Mouse (Mus musculus) forebrain, embryonic 16.5 days (tissue): ENCODE measurements around the gene N4bp2l2. TPM values are rescaled to one million over a fixed set of nuclear protein-coding genes. Genes with fewer than 3 reads are reported as not detected.
"Not testable (repeated sequence)": the region's sequence is repeated elsewhere in the genome, so short reads cannot be mapped to it uniquely, and the experiment has no call there.

Source experiments
- ATAC-seq: fragments of 200-750 bp; cut with Nextera tagmentation; 2 replicates; pipeline ENCODE4 v1.8.0; 2017; ENCODE audit warnings: mild to moderate bottlenecking, moderate library complexity
- H3K27ac ChIP-seq: fragments of 300-500 bp; sonication (generic); 2 replicates; pipeline ENCODE4 v1.5.1; 2014; ENCODE audit warnings: low read length, control low read depth
- H3K27me3 ChIP-seq: fragments of 300-500 bp; sonication (generic); replicated peaks from 2 replicates; pipeline ENCODE4 v1.6.1; 2014; ENCODE audit warnings: low read length; ENCODE audit not compliant: control insufficient read depth, insufficient read depth
- H3K36me3 ChIP-seq: fragments of 300-500 bp; sonication (generic); 2 replicates; pipeline ENCODE4 v1.6.1; 2014; ENCODE audit not compliant: control insufficient read depth, insufficient read depth
- H3K4me1 ChIP-seq: fragments of 300-500 bp; sonication (generic); replicated peaks from 2 replicates; pipeline ENCODE4 v1.6.1; 2014; ENCODE audit warnings: low read length; ENCODE audit not compliant: control insufficient read depth, insufficient read depth
- H3K4me2 ChIP-seq: fragments of 300-500 bp; sonication (generic); 2 replicates; pipeline ENCODE4 v1.6.1; 2014; ENCODE audit warnings: mild to moderate bottlenecking, low read length, control low read depth
- H3K4me3 ChIP-seq: fragments of 300-500 bp; sonication (generic); replicated peaks from 2 replicates; pipeline ENCODE4 v1.5.1; 2014; ENCODE audit warnings: mild to moderate bottlenecking, low read length, control low read depth
- H3K9ac ChIP-seq: fragments of 300-500 bp; sonication (generic); replicated peaks from 2 replicates; pipeline ENCODE4 v1.6.1; 2014; ENCODE audit warnings: low read depth, low read length, control low read depth
- H3K9me3 ChIP-seq: fragments of 300-500 bp; sonication (generic); 2 replicates; pipeline ENCODE4 v1.6.1; 2016; ENCODE audit warnings: low read length; ENCODE audit not compliant: control insufficient read depth
- WGBS: fragments of 180-500 bp; shearing (Covaris S2); extraction: QIAGEN DNeasy Blood & Tissue Kit; methylation state at CpG from one replicate; pipeline ENCODE4 v1.1.7; 2014; 5-methylcytosine and 5-hydroxymethylcytosine counted together
- polyA plus RNA-seq: library from polyadenylated mRNA; unstranded; fragments of >200 nt; fragmentation: Nextera tagmentation; extraction: Ambion mirVana; gene quantifications from 2 replicates; pipeline ENCODE4 v1.2.1, GENCODE M21; 2015

Gene N4bp2l2
- 28.9 and 30.3 TPM in 2 replicates for polyA plus RNA-seq

DNA sequence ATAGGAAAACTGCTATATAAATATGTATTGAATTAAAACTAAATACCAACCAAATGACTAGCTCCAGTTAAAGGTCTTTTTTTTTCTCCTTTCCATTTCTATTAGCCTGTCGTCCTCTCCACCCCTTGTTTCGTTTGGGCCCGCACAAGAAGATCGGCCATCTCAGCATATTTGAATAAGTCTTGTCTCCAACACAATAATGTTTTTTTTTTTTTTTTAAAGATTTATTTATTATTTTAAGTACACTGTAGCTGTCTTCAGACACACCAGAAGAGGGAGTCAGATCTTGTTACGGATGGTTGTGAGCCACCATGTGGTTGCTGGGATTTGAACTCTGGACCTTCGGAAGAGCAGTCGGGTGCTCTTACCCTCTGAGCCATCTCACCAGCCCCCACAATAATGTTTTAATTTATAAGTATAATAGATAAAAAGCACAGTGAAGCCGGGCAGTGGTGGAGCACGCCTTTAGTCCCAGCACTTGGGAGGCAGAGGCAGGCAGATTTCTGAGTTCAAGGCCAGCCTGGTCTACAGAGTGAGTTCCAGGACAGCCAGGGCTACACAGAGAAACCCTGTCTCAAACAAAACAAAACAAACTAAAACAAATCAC lies at the start of gene N4bp2l2:
Gene N4bp2l2 (minus strand): TSS at position 51 of the 607 bp plus-strand sequence.
- WGBS: 88% methylated on average over 8 of the region's 9 CpGs
- H3K36me3 ChIP-seq, ATAC-seq, H3K9me3 ChIP-seq, H3K27me3 ChIP-seq: not testable (repeated sequence)
- Histone ChIP-seq H3K9ac (peak within 1 kb of the TSS; percentile 79), H3K27ac (peak within 1 kb of the TSS; percentile 89), H3K4me2 (peak within 1 kb of the TSS; percentile 67), H3K4me3 (peak within 1 kb of the TSS; percentile 91), H3K4me1 (peaks cover 13% of the 10 kb centered on the region)

DNA sequence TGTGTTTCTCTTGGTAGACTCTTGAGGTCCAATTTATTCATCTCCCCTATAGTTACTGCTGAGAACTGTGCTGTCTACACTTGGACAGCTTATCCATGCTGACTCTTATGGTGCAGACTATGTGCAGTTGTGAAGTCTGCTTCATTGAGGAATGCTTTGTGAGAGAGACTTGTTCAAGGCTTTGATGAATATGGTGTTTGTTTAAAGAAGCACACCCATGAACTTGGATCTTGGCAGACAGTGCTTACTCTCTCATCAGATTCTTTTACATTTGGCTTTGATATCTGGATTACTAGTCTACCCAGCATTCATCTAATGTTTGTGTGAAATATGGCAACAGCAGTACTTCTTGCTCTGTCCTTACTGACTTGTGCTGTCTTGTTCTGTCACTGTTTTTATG lies 47.4 kb upstream of the N4bp2l2 start:
- no peak for ATAC-seq
- no peak overlapping the region for H3K9ac ChIP-seq
- no peak overlapping the region for H3K4me3 ChIP-seq
- H3K36me3 ChIP-seq: no peaks in the 10 kb centered on the region
- H3K4me1 ChIP-seq: peaks cover 2% of the 10 kb centered on the region; the same call in 1 of the 2 replicates
- H3K4me2 ChIP-seq: no peak overlapping the region
- no peaks in the 10 kb centered on the region for H3K27me3 ChIP-seq
- H3K27ac ChIP-seq: no peak overlapping the region
- no peaks in the 10 kb centered on the region for H3K9me3 ChIP-seq

DNA sequence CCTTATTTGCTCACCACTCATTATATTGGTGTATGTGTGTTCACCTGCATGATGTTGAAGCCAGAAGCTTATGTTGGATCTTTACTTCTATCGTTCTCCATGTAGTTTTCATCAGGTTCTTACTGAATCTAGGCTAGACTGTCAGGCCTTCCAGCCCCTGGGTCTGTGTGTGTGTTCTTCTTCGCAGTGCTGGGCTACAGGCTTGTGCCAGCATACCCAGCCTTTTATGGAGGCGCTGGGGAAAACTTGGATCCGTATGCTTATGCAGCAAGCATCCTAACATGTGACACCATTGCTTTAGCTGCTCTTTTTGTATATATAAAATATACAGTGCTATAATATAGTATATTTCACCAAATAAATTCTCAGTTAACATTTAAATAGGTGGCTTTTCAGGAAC lies 45.5 kb upstream of the N4bp2l2 start:
- Histone ChIP-seq H3K4me2 (no peak overlapping the region), H3K27ac (no peak overlapping the region), H3K4me3 (no peak overlapping the region), H3K4me1 (peaks cover 2% of the 10 kb centered on the region; the same call in 1 of the 2 replicates), H3K27me3 (no peaks in the 10 kb centered on the region), H3K9me3 (no peaks in the 10 kb centered on the region), H3K9ac (no peak overlapping the region), H3K36me3 (no peaks in the 10 kb centered on the region)
- ATAC-seq: no peak
- 77% methylated on average over 4 of the region's 4 CpGs for WGBS

DNA sequence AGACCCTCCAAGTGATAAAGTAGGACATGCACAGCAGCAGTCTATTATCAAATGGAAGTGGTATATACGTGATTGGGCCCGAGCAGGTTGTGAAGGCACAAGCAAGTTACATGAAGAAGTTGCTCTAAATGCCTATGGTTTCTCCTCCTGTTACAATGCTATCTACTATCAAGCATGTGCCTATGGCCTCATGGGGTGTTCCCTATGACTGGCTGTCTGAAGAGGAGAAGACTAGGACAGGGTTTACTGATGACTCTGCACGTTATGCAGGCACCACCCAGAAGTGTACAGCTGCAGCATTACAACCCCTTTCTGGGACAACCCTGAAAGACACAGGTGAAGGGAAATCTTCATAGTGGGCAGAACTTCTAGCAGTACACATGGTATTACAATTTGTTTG lies 41.2 kb upstream of the N4bp2l2 start:
- not testable (repeated sequence) for H3K27ac ChIP-seq, H3K9ac ChIP-seq, H3K27me3 ChIP-seq, ATAC-seq, H3K9me3 ChIP-seq, H3K4me1 ChIP-seq, H3K4me3 ChIP-seq, H3K4me2 ChIP-seq, H3K36me3 ChIP-seq
- WGBS: 93% methylated on average over 3 of the region's 3 CpGs

DNA sequence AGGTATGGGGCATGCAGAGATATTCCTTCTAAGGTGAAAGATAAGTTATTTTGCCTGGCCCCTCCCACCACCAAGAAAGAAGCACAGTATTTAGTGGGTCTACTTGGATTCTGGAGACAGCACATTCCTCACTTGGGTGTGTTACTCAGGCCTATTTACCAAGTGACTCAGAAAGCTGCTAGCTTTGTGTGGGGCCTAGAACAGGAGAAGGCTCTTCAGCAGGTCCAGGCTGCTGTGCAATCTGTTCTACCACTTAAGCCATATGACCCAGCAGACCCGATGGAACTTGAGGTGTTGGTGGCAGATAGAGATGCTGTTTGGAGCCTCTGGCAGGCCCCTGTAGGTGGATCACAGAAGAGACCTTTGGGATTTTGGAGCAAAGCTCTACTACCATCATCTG lies 40.7 kb upstream of the N4bp2l2 start:
- H3K9me3 ChIP-seq, H3K4me2 ChIP-seq, H3K27ac ChIP-seq, H3K36me3 ChIP-seq, H3K27me3 ChIP-seq, H3K4me3 ChIP-seq, ATAC-seq, H3K4me1 ChIP-seq, H3K9ac ChIP-seq: not testable (repeated sequence)
- WGBS: 93% methylated on average over 1 of the region's 1 CpGs

DNA sequence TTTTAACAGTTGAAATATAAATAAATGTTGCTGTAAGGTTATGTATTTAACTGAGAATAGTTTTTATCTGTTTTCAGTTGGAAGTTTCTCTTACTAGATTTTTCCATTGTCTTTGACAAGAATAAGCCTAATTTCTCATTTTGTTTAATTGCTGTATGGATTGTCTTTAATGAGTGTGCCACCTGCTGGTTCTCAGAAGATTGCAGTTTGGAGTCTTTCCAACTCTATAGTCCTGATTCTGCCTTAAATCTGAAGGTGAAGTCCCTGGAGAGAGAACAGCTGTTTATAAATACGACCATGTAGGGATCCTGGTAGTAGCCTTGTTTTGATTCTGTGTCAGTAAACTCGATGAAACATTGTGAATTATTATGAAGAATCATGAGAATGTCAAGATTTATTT lies 36.7 kb upstream of the N4bp2l2 start:
- no peaks in the 10 kb centered on the region for H3K36me3 ChIP-seq
- no peak for ATAC-seq
- WGBS: 38% methylated on average over 2 of the region's 2 CpGs

DNA sequence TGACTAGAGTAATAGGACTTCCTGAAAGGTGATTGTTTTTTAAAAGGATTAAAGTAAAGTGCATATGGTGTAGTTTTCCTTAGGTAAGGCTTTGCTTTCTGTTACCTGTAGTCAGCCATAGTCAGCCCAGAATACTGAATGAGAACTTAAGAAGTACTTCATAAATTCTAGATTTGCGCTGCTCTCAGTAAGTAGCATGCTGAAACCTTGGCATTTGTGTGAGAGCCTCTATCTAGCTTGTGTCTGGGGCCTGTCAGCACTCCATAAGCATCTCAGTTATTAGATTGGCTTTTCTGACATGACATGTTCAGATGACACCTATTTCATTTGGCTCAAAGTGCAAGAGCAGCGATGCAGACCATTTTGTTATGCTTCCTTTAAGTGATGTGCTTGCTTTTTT lies 27.3 kb upstream of the N4bp2l2 start:
- no peaks in the 10 kb centered on the region for H3K27me3 ChIP-seq
- H3K36me3 ChIP-seq: peaks cover 5% of the 10 kb centered on the region; the same call in 1 of the 2 replicates
- H3K4me3 ChIP-seq: no peak overlapping the region
- 0 out of 2 replicates have a peak, but pooled peaks cover 3% of the 10 kb centered on the region for H3K9me3 ChIP-seq
- no peak overlapping the region for H3K9ac ChIP-seq
- WGBS: 94% methylated on average over 2 of the region's 2 CpGs
- no peak overlapping the region for H3K27ac ChIP-seq
- no peak overlapping the region for H3K4me2 ChIP-seq
- no peak for ATAC-seq
- no peaks in the 10 kb centered on the region for H3K4me1 ChIP-seq

More for the DNA sequence above, 36.7 kb upstream of the N4bp2l2 start:
- H3K4me1 ChIP-seq: no peaks in the 10 kb centered on the region
- H3K4me3 ChIP-seq: no peak overlapping the region
- H3K27me3 ChIP-seq: no peaks in the 10 kb centered on the region
- no peak overlapping the region for H3K27ac ChIP-seq
- no peak overlapping the region for H3K9ac ChIP-seq
- no peaks in the 10 kb centered on the region for H3K9me3 ChIP-seq
- no peak overlapping the region for H3K4me2 ChIP-seq

DNA sequence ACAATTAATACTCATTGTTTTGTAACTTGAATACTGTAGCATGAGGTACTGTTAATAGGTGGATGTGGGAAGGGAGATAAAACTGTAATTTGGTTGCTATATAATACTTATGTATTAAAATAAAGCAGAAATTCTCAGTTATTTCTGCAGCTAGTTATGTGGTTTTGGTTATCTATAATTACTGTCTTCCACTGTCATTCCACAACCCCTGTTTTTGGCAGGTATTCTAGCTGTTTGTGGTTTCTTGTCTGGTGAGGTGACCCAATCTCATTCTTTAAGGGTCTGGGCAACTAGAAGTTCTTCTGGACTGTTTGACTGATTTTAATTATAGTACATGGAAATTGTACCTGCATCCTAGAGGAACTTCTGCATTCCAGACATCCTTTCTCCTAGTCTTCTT lies 24.7 kb upstream of the N4bp2l2 start:
- no peak overlapping the region for H3K9ac ChIP-seq
- H3K36me3 ChIP-seq: peaks cover 5% of the 10 kb centered on the region; the same call in 1 of the 2 replicates
- ATAC-seq: no peak
- H3K4me1 ChIP-seq: no peaks in the 10 kb centered on the region
- H3K9me3 ChIP-seq: 0 out of 2 replicates have a peak, but pooled peaks cover 3% of the 10 kb centered on the region
- no peak overlapping the region for H3K27ac ChIP-seq
- H3K27me3 ChIP-seq: no peaks in the 10 kb centered on the region
- H3K4me3 ChIP-seq: no peak overlapping the region
- H3K4me2 ChIP-seq: no peak overlapping the region

DNA sequence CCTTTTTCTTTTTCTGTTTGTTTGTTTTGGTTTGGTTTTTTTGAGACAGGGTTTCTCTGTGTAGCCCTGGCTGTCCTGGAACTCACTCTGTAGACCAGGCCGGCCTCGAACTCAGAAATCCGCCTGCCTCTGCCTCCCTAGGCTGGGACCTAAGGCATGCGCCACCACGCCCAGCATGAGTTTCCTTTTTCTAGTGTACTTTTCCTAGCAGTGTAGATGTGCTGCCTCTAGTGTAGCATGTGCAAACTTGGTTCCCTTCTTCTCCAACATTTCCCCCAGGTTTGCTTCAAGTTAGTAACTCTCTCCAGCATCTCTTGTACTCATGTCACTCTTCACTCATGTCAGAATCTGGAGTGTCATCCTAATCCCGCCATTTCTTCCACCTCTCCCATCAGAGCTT lies 16.9 kb upstream of the N4bp2l2 start:
- H3K27ac ChIP-seq, H3K36me3 ChIP-seq, H3K4me1 ChIP-seq, H3K9ac ChIP-seq, H3K4me3 ChIP-seq, H3K9me3 ChIP-seq, ATAC-seq, H3K27me3 ChIP-seq, H3K4me2 ChIP-seq: not testable (repeated sequence)
- WGBS: 93% methylated on average over 6 of the region's 6 CpGs

DNA sequence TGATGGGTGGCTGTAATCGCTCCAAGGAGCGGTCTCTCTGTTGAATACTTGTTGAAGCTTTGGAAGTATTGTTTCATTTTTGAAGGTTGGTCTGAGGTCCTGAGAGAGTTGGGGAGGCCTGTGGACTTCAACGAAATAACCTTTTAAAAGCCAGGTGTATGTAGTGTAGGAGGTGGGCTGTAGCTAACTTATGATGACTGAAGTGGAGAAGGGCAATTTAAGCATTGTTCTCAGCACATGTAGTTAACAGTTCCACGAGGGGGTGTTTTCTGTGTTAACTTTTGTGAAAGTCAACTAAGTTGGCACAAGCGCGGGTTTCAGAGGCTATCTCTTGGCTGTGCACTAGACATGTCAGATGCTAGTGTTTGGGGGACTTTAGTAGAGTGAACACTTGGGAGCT lies 8.9 kb upstream of the N4bp2l2 start:
- no peak overlapping the region for H3K9ac ChIP-seq
- WGBS: 47% methylated on average over 6 of the region's 6 CpGs

More for the DNA sequence above, 8.9 kb upstream of the N4bp2l2 start:
- peak overlapping the region; percentile 60 for H3K4me2 ChIP-seq
- ATAC-seq: no peak
- no peak overlapping the region for H3K27ac ChIP-seq
- H3K4me3 ChIP-seq: peak overlapping the region; percentile 82
- H3K4me1 ChIP-seq: peaks cover 18% of the 10 kb centered on the region
- no peaks in the 10 kb centered on the region for H3K9me3 ChIP-seq
- H3K36me3 ChIP-seq: no peaks in the 10 kb centered on the region
- no peaks in the 10 kb centered on the region for H3K27me3 ChIP-seq
